Mouse (Mus musculus) liver, postnatal 0 days (tissue): ENCODE data around the gene Dcaf17.

Experiments used
- CTCF ChIP-seq: sonication (generic); IDR thresholded peaks from 2 replicates; pipeline ENCODE4 v1.5.1; 2016; ENCODE audit warnings: antibody characterized with exemption, low read depth
- EP300 ChIP-seq: IDR thresholded peaks from 2 replicates; pipeline ENCODE4 v1.6.1; 2016; ENCODE audit warnings: antibody characterized with exemption, low read depth, mild to moderate bottlenecking

GRCm38 (mm10) chr2:71020674-71021073 lies 34.5 kb upstream of the Dcaf17 start:
- no peak for TF ChIP-seq CTCF
- TF ChIP-seq EP300 = no peak
